Mouse (Mus musculus) erythroblast, adult 5-6 weeks (primary cell): ENCODE results near the gene Brs3. TPM values are rescaled to one million over a fixed set of nuclear protein-coding genes. Genes with fewer than 3 reads are reported as not detected.

Source experiments
- ATAC-seq: replicated peaks from 2 replicates; pipeline ENCODE4 v1.8.0; 2016; ENCODE audit warnings: moderate number of reproducible peaks, mild to moderate bottlenecking, moderate TSS enrichment, inconsistent platforms; ENCODE audit not compliant: poor library complexity, low FRiP score, severe bottlenecking
- total RNA-seq, 2 experiments: library from RNA; stranded (forward) in 1 of 2; stranded (reverse) in 1 of 2; fragments of 150-400 nt in 1 of 2; fragments of 200-764, 138-1000 nt in 1 of 2; gene quantifications; 2 replicates each; pipeline versions ENCODE4 v1.2.3 to v1.2.4; 2015 to 2017; ENCODE audit warnings: low replicate concordance in 2 of 2

Brs3 gene
- total RNA-seq (2015; ENCODE audit: low replicate concordance) (not detected in 2 replicates), total RNA-seq (2017; ENCODE audit: low replicate concordance) (not detected in 2 replicates)

DNA sequence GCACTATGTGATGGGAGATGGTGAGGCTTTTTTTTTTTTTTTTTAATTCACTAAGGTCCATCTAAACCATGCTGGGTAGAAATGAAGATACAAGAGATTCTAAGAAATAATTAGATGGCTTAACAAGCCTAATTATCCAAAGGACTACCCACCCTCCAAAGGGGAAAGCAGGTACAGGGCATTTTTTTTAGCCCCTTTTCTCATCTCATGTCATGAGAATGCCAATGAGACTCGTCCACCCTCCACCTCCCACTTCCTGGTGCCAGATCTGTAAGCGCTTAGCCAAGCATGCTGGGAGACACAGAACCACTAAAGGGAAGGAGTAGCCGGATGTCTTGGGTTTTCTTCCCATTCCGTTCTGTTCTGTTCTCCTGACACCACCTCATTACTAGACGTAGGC lies at the start of gene Brs3:
Brs3 (plus strand) TSS at position 301 of the 400 bp plus-strand sequence.
- ATAC-seq: no peak

DNA sequence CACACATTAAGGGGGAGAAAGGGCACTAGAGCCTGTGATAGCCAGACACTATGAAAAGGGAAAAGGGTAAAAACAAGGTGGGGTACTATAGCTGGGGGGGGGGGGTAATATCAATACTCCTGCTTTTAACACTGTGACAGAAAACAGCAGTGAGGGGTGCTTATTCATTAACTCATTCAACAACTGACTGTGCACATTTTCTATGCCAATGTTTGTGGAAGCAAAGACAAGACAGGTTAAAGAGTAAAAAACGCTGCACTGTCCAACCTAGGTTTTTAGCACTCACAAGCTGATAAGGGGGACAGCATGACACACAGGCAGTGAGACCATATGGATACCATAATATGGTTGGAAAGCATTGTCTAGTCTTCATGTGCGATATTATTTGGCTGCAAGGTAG lies 30.0 kb upstream of the Brs3 start:
- no peak for ATAC-seq

DNA sequence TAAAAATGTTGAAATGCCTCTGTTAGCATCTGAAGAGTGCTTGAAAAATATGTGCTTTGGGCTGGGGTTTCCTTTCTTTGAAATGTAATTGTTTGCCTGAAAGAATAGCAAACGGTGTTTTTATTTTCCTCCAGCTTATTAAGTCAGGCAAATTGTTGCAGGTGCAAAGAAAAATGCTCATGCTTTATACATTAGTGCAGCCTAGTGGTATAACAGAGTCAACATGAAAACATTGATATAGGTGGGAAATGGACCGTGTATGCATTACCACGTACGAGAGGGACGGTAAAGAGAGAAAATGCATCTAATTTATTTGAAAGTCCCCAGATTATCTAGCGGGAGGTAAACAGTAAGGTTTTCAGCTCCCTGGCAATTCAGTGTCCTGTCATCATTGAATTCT lies 995 bp downstream of the Brs3 start:
- ATAC-seq: no peak

DNA sequence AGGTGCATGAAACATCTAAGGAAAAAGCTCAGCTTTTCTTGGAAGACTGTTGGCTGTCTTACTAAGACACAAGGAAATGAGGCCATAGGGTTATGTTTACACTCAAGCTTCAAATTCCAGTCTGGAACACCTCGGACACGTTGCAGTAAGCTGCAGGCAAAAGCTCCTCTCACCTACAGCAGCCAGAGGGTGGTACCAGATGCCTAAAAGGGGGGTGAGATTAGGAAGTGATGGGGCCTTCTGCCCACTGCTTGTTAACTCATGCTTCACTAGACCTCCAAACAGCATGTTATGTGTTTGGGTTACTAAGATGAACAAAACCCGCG lies 9.9 kb downstream of the Brs3 start:
- ATAC-seq: peak; percentile 44

DNA sequence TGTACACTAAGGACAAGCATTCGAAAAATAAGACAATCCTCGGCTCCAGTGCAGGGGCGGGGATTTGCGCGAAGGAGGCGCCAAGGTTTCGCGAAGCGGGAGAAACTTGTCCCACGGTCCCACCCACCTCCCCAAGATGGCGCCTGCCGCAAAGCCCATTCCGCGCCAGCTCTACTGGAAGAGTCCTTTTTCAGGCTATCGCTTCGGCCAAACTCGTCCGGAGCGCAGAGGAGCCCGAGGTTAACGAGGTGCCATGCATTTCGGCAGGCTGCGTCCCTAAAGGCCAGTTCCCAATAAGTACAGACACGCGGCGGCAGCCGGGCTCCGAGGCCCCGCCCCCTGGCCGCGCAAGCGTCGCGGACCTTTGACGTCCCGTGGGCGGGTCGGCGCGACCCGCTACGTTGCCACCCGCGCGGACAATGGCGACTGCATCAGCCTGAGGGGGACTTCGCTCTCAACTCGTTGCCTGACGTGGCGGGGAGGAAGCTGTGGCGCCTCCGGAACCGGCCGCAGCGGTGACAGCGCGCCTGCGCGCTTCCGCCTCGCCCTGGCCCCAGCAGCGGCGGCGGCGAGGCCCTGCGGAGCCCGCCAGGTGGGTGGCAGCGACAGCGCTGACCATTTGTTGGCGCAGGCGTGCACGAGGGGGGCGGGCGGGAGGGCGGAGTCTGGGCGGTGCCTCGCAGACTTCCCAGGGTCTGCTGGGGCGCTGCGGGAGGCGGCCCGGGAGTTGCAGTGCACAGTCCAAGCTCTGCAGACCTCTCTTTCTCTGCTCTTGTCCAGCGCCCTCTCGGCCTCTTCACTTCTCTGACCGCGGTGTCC lies 10.5 kb downstream of the Brs3 start, which contains the start of gene Htatsf1:
Htatsf1 (plus strand) TSS at position 410 of the 819 bp plus-strand sequence.
- peak; percentile 98 for ATAC-seq

DNA sequence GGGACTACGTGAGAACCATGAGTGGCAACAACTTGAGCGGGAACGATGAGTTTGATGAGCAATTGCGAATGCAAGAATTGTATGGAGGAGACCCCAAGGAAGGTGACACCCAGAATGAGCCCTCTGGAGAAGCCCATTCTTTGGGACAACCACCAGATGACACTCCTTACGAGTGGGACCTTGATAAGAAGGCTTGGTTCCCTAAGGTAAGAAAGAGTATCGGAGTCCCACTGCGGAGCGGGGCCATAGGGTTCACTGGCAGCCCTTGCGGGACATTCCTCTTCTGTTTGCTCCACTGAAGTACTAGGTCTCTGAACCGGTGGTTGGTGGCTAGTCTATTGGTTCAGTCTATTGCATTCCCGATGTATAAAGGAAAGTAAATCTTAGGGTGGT lies 11.1 kb downstream of the Brs3 start:
- ATAC-seq: 0 out of 2 replicates have a peak, but pooled peaks have one; percentile 11

DNA sequence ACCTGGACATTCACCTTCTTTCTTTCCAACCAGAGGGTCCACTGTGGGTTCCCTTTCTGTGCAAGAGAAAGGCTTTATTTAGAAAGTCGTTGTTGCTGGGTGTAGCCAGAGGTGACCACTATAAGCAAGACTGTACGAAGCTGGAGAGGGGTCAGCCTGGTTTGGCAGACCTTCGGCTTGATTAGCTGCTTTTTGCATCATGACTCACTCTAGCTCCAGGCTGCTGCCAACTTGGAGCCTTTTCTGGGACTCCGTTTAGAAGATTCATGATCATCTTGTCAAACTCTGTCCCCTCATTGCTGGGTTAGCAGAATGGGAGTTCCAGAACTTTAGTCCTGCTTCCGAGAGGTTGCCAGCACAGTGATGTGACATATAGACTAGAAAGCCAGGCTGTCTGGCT lies 38.6 kb downstream of the Brs3 start:
- ATAC-seq: no peak

DNA sequence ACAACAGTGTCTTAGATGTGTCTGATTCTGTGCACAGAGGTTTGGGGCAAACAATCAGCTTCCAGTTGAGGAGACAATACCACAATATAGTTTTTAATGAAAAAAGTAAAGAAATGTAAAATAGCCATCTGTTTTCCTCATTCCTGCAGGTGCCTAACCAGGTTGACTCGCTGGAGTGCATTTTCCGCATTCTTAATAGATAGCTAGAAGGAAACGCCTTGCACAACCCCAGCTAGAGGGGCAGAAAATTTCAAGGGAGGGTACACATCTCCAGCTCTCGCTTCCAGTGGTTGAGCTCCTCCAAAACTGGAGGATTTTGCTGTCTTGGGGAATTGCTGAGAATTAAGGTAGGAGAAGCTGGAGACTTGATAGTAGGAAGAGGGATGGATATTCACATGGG lies 44.9 kb downstream of the Brs3 start, which contains the start of gene Vgll1:
Vgll1 (plus strand) TSS at position 301 of the 400 bp plus-strand sequence.
- ATAC-seq: no peak

Other genes with a start within 250 kb of the Brs3 start
- gene Map7d3, start 220.7 kb upstream of the Brs3 start, total RNA-seq (2015; ENCODE audit: low replicate concordance): not detected in 2 replicates
- 2.0 TPM in 1 of 2 replicates, not detected in the other for gene Map7d3, start 220.7 kb upstream of the Brs3 start, total RNA-seq (2017; ENCODE audit: low replicate concordance)
- gene Adgrg4, start 172.9 kb upstream of the Brs3 start, total RNA-seq (2015; ENCODE audit: low replicate concordance): not detected in 2 replicates
- not detected in 2 replicates for gene Adgrg4, start 172.9 kb upstream of the Brs3 start, total RNA-seq (2017; ENCODE audit: low replicate concordance)
- gene Htatsf1, start 10.5 kb downstream of the Brs3 start, total RNA-seq (2015; ENCODE audit: low replicate concordance): 11.1 and 11.3 TPM in 2 replicates
- 18.3 and 19.1 TPM in 2 replicates for gene Htatsf1, start 10.5 kb downstream of the Brs3 start, total RNA-seq (2017; ENCODE audit: low replicate concordance)
- not detected in 2 replicates for gene Vgll1, start 45.0 kb downstream of the Brs3 start, total RNA-seq (2015; ENCODE audit: low replicate concordance)
- gene Vgll1, start 45.0 kb downstream of the Brs3 start, total RNA-seq (2017; ENCODE audit: low replicate concordance): not detected in 2 replicates
- not detected in 2 replicates for gene Cd40lg, start 169.1 kb downstream of the Brs3 start, total RNA-seq (2015; ENCODE audit: low replicate concordance)
- gene Cd40lg, start 169.1 kb downstream of the Brs3 start, total RNA-seq (2017; ENCODE audit: low replicate concordance): not detected in 2 replicates